Mouse (Mus musculus): Measurements from ENCODE around the gene Brca2. TPM values are rescaled to one million over a fixed set of nuclear protein-coding genes. Genes with fewer than 3 reads are reported as not detected.

Brca2 gene
- polyA plus RNA-seq, 1 experiment = 7.5 TPM

- no peak overlapping the region for H3K27ac ChIP-seq (ENCODE audit: insufficient read depth, low read depth, low read length)
- TF ChIP-seq POLR2A (IDR thresholded peaks at IDR 0.05; ENCODE audit: borderline replicate concordance, low read depth, low read length) = no peak
- TF ChIP-seq CTCF (IDR thresholded peaks at IDR 0.05; ENCODE audit: low read depth, low read length) = no peak
- H3K4me3 ChIP-seq (ENCODE audit: insufficient read depth, low read length) = no peak overlapping the region
- no peaks in the 10 kb centered on the region for H3K4me1 ChIP-seq (ENCODE audit: control insufficient read depth, insufficient read depth, low read length)
Measured at GRCm38 (mm10) chr5:150514027-150514426, 8.4 kb upstream of the Brca2 start.

- H3K4me1 ChIP-seq (ENCODE audit: control insufficient read depth, insufficient read depth, low read length) = peaks cover 3% of the 10 kb centered on the region; the same call in 1 of the 2 replicates
Measured at GRCm38 (mm10) chr5:150518064-150518463, 4.4 kb upstream of the Brca2 start, which contains the start of gene Zar1l. Gene Zar1l (minus strand): TSS chr5:150518164.

DNA sequence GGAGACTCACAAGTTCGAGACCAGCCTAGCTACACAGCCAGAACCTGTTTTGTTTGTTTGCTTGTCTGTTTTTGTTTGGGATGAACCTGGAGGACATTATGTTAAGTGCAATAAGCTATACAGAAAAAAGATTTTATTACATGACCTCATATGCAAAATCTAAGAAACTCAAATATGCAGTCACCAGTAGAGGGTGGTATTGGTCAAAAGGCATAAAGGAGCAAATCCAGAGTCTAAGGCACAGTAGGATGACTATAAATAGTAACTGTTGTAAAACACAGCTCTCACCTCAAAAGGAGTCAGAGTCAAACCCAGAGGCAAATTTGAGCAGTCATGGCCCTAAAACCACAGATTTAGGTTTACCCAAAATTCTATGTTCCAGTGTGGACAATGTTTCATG is 2.9 kb upstream of the Brca2 start:
- H3K4me1 ChIP-seq (ENCODE audit: control insufficient read depth, insufficient read depth, low read length) = peaks cover 6% of the 10 kb centered on the region
- TF ChIP-seq CTCF (IDR thresholded peaks at IDR 0.05; ENCODE audit: low read depth, low read length) (no peak), POLR2A (IDR thresholded peaks at IDR 0.05; ENCODE audit: borderline replicate concordance, low read depth, low read length) (no peak)
- H3K27ac ChIP-seq (ENCODE audit: insufficient read depth, low read depth, low read length) = no peak overlapping the region
- no peak overlapping the region for H3K4me3 ChIP-seq (ENCODE audit: insufficient read depth, low read length)

More at GRCm38 (mm10) chr5:150518064-150518463, 4.4 kb upstream of the Brca2 start, which contains the start of gene Zar1l:
- Histone ChIP-seq H3K4me3 (ENCODE audit: insufficient read depth, low read length) (no peak within 1 kb of the TSS), H3K27ac (ENCODE audit: insufficient read depth, low read depth, low read length) (no peak within 1 kb of the TSS)
- TF ChIP-seq POLR2A (IDR thresholded peaks at IDR 0.05; ENCODE audit: borderline replicate concordance, low read depth, low read length) (no peak), CTCF (IDR thresholded peaks at IDR 0.05; ENCODE audit: low read depth, low read length) (no peak)

DNA sequence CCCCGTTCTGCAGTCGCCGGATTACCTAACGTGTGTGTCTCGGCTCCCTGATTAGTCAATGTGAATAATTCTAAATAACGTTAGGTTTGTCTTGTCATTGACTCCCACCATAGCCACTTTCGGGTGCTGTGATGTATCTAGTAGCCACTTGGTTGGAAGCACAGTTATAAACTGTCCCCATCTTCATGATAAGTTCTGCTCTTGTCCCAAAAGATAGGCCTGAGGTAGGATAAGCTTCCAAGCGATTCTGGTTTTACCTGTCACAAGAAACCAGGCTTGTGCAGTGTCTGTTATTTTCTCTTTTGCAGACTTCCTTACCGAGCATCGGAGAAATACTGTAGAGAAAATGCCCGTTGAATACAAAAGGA is 421 bp downstream of the Brca2 start:
- Histone ChIP-seq H3K4me1 (ENCODE audit: control insufficient read depth, insufficient read depth, low read length) (peaks cover 6% of the 10 kb centered on the region), H3K4me3 (ENCODE audit: insufficient read depth, low read length) (peak overlapping the region; percentile 64), H3K27ac (ENCODE audit: insufficient read depth, low read depth, low read length) (no peak overlapping the region)
- no peak for TF ChIP-seq POLR2A (IDR thresholded peaks at IDR 0.05; ENCODE audit: borderline replicate concordance, low read depth, low read length)
- TF ChIP-seq CTCF (IDR thresholded peaks at IDR 0.05; ENCODE audit: low read depth, low read length) = no peak

DNA sequence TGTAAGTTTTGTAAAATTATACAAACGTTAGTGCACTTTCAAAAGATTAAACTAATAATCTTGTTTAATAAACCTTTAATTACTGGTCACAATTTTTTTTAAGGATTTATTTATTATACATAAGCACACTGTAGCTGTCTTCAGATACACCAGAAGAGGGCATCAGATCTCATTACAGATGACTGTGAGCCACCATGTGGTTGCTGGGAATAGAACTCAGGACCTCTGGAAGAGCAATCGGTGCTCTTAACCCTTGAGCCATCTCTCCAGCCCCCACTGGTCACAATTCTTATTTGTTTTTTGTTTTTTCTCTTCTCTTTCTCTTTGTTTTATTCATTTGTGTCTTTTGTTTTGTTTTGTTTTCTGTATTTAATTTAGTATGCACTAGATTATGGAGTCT is 2.8 kb downstream of the Brca2 start:
- TF ChIP-seq CTCF (IDR thresholded peaks at IDR 0.05; ENCODE audit: low read depth, low read length) (no peak), POLR2A (IDR thresholded peaks at IDR 0.05; ENCODE audit: borderline replicate concordance, low read depth, low read length) (no peak)
- H3K4me3 ChIP-seq (ENCODE audit: insufficient read depth, low read length) = no peak overlapping the region
- H3K27ac ChIP-seq (ENCODE audit: insufficient read depth, low read depth, low read length) = no peak overlapping the region
- peaks cover 6% of the 10 kb centered on the region for H3K4me1 ChIP-seq (ENCODE audit: control insufficient read depth, insufficient read depth, low read length)

DNA sequence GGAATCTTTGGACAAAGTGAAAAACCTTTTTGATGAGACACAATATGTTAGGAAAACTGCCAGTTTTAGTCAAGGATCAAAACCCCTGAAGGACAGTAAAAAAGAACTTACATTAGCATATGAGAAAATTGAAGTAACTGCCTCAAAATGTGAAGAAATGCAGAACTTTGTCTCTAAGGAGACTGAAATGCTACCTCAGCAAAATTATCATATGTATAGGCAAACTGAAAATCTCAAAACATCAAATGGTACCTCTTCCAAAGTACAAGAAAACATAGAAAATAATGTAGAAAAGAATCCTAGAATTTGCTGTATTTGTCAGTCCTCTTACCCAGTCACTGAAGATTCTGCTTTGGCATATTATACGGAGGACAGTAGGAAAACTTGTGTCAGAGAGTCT is 18.9 kb downstream of the Brca2 start:
- Histone ChIP-seq H3K4me1 (ENCODE audit: control insufficient read depth, insufficient read depth, low read length) (no peaks in the 10 kb centered on the region), H3K27ac (ENCODE audit: insufficient read depth, low read depth, low read length) (no peak overlapping the region), H3K4me3 (ENCODE audit: insufficient read depth, low read length) (no peak overlapping the region)
- TF ChIP-seq CTCF (IDR thresholded peaks at IDR 0.05; ENCODE audit: low read depth, low read length) = no peak
- TF ChIP-seq POLR2A (IDR thresholded peaks at IDR 0.05; ENCODE audit: borderline replicate concordance, low read depth, low read length) = no peak

- Histone ChIP-seq H3K4me3 (ENCODE audit: insufficient read depth, low read length) (no peak overlapping the region), H3K4me1 (ENCODE audit: control insufficient read depth, insufficient read depth, low read length) (no peaks in the 10 kb centered on the region), H3K27ac (ENCODE audit: insufficient read depth, low read depth, low read length) (no peak overlapping the region)
- no peak for TF ChIP-seq CTCF (IDR thresholded peaks at IDR 0.05; ENCODE audit: low read depth, low read length)
- no peak for TF ChIP-seq POLR2A (IDR thresholded peaks at IDR 0.05; ENCODE audit: borderline replicate concordance, low read depth, low read length)
Measured at GRCm38 (mm10) chr5:150543184-150543583, 20.8 kb downstream of the Brca2 start.

DNA sequence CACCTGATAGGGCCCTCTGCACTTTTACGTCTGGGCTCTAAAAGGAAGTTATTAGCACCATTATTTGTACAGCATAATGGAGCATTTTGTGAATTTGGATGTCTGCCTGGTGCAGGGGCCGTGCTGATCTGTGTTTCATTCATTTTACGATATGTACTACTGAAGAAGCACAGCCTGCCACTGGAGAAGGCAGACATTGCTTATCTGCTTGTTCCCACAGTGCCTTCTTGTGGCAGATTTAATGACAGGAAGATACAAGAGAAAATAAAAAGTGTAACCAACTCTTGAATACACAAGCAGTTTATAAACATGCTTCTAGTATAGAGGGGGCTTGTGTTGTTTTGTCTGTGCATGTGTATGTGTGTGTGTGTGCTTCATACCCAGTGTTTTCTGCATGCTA is 29.2 kb downstream of the Brca2 start:
- TF ChIP-seq POLR2A (IDR thresholded peaks at IDR 0.05; ENCODE audit: borderline replicate concordance, low read depth, low read length) (no peak), CTCF (IDR thresholded peaks at IDR 0.05; ENCODE audit: low read depth, low read length) (no peak)
- Histone ChIP-seq H3K4me1 (ENCODE audit: control insufficient read depth, insufficient read depth, low read length) (no peaks in the 10 kb centered on the region), H3K27ac (ENCODE audit: insufficient read depth, low read depth, low read length) (no peak overlapping the region), H3K4me3 (ENCODE audit: insufficient read depth, low read length) (no peak overlapping the region)

- TF ChIP-seq CTCF (IDR thresholded peaks at IDR 0.05; ENCODE audit: low read depth, low read length) (no peak), POLR2A (IDR thresholded peaks at IDR 0.05; ENCODE audit: borderline replicate concordance, low read depth, low read length) (no peak)
- no peak overlapping the region for H3K4me3 ChIP-seq (ENCODE audit: insufficient read depth, low read length)
- H3K27ac ChIP-seq (ENCODE audit: insufficient read depth, low read depth, low read length) = no peak overlapping the region
- no peaks in the 10 kb centered on the region for H3K4me1 ChIP-seq (ENCODE audit: control insufficient read depth, insufficient read depth, low read length)
Measured at GRCm38 (mm10) chr5:150559519-150560103, 37.2 kb downstream of the Brca2 start.

GRCm38 (mm10) chr5:150560851-150561250 is 38.4 kb downstream of the Brca2 start:
- Histone ChIP-seq H3K4me3 (ENCODE audit: insufficient read depth, low read length) (no peak overlapping the region), H3K27ac (ENCODE audit: insufficient read depth, low read depth, low read length) (no peak overlapping the region), H3K4me1 (ENCODE audit: control insufficient read depth, insufficient read depth, low read length) (0 out of 2 replicates have a peak, but pooled peaks cover 2% of the 10 kb centered on the region)
- TF ChIP-seq POLR2A (IDR thresholded peaks at IDR 0.05; ENCODE audit: borderline replicate concordance, low read depth, low read length) (no peak), CTCF (IDR thresholded peaks at IDR 0.05; ENCODE audit: low read depth, low read length) (no peak)
